Mouse (Mus musculus) spleen, adult 12 weeks (tissue): ENCODE results near the gene Dntt.

ENCODE experiments used
- DNase-seq: peaks from one replicate; pipeline ENCODE4 v3.0.0; 2022; ENCODE audit warnings: low spot score

The Dntt gene

GRCm38 (mm10) chr19:41071500-41071899 is 42.4 kb downstream of the Dntt start:
- DNase-seq, result peak; percentile 76

- DNase-seq, result no peak
These were observed 44.8 kb downstream of the Dntt start for GRCm38 (mm10) chr19:41073746-41074455.

GRCm38 (mm10) chr19:41076906-41077305 is 47.8 kb downstream of the Dntt start, which contains the start of gene Opalin:
Gene Opalin, minus strand, starts transcription at chr19:41077113.
- DNase-seq, result no peak

GRCm38 (mm10) chr19:41081589-41081988 is 52.5 kb downstream of the Dntt start:
- no peak for DNase-seq

- DNase-seq, result no peak
These were observed 54.6 kb downstream of the Dntt start for GRCm38 (mm10) chr19:41083646-41084045.

GRCm38 (mm10) chr19:41086289-41086688 is 57.2 kb downstream of the Dntt start:
- DNase-seq, result no peak

- peak; percentile 19 for DNase-seq
These were observed 57.6 kb downstream of the Dntt start for GRCm38 (mm10) chr19:41086700-41087099.

- DNase-seq, result no peak
These were observed 58.8 kb downstream of the Dntt start for GRCm38 (mm10) chr19:41087901-41088300.

GRCm38 (mm10) chr19:41088491-41088890 is 59.4 kb downstream of the Dntt start:
- DNase-seq, result no peak

GRCm38 (mm10) chr19:41089833-41090232 is 60.8 kb downstream of the Dntt start:
- no peak for DNase-seq

GRCm38 (mm10) chr19:41091901-41092300 is 62.8 kb downstream of the Dntt start:
- no peak for DNase-seq

GRCm38 (mm10) chr19:41097038-41097437 is 68.0 kb downstream of the Dntt start:
- DNase-seq, result no peak

- no peak for DNase-seq
These were observed 71.8 kb downstream of the Dntt start for GRCm38 (mm10) chr19:41100863-41101262.

GRCm38 (mm10) chr19:41101390-41101789 is 72.3 kb downstream of the Dntt start:
- no peak for DNase-seq

- no peak for DNase-seq
These were observed 75.8 kb downstream of the Dntt start for GRCm38 (mm10) chr19:41104922-41105321.

GRCm38 (mm10) chr19:41107530-41107929 is 78.5 kb downstream of the Dntt start:
- no peak for DNase-seq

- no peak for DNase-seq
These were observed 79.6 kb downstream of the Dntt start for GRCm38 (mm10) chr19:41108666-41109065.
